Mouse (Mus musculus): ENCODE measurements around the gene Adgrd1.

Adgrd1 gene

DNA sequence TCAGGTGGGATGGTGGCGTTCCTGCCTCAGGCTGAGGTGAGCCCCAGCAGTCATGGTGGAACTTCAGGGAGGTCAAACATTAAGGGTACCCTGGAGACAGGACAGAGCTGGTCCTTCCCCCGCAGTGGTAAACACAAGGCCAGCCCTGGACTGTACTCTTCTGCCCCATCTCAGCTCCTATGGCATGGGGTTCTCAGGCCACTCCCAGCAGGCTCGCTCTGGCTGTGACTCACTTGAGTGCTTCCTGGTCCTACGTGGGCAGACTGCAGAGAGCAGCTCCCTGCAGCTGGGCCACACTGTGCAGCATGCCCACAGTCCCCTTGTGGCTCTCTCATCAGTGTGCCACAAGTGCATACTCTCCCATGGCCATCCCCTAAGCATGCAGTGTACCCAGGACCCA is 112.3 kb downstream of the Adgrd1 start:
- DNase-seq = no peak

DNA sequence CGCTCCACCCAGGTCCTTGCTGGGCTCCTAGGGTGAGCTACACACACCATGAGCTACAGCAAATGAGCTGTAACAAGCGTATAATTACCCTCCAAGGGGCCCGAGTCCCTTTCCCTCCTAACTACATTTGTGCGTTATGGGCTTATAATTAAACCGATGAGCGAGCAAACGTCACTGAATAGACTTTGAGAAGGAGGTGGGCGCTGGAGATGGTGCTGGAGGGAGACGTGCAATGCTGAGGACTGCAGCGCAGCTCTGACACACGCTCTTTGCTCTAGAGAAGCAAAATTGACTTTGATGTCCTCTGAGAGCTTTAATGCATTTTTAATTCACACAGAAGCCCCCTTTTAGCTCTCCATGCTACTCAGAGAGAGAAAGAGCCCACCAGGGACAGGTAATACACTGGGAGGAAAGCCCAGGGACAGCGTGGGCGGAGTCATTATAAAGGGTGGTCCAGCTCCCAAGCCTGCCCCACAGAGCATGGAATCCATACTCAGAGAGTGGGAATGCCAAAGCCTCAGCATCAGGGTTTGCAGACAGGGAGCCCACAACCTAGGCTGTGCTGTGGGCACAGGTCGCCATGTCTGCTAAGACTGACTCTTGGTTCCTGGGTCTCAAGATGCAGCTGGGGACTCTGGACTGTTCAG is 115.0 kb downstream of the Adgrd1 start:
- no peak for DNase-seq

DNA sequence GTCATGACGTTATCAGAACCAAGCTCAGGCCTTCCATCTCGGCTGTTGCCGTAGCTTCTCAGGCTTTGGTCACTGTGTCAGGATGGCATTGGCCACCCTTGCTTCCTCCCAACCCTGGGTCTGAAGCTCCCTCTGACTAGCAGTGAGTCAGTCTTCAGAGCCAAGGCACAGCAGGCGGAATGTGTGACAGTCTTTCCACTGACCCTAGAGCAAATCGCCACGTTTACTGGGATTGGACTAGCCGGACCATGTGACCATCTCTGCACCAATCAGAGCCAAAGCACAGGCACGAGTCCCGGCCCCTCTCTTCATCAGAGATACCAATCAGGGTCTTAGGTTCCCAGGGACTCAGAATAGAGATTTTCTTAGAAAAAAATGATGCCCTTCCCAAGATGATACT is 117.5 kb downstream of the Adgrd1 start:
- DNase-seq = no peak

DNA sequence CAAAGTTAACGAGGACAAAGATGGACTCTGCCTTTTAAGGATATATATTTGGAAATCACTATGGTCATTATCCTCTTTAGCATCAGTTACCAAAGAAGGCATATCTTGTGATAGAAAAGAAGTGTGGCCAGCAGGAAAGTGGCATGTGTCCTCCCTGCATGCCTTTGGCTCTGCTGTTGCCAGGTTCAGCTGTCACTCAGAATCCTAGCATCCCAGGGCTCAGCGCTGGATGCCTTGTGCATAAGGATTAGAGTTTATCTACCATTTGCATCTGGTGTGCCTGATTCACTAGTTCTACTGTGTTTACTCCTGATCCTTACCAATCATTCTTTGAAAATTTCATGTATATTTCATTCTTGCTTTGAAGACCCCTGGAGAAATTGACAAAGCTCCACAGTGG is 119.5 kb downstream of the Adgrd1 start:
- no peak for DNase-seq

DNA sequence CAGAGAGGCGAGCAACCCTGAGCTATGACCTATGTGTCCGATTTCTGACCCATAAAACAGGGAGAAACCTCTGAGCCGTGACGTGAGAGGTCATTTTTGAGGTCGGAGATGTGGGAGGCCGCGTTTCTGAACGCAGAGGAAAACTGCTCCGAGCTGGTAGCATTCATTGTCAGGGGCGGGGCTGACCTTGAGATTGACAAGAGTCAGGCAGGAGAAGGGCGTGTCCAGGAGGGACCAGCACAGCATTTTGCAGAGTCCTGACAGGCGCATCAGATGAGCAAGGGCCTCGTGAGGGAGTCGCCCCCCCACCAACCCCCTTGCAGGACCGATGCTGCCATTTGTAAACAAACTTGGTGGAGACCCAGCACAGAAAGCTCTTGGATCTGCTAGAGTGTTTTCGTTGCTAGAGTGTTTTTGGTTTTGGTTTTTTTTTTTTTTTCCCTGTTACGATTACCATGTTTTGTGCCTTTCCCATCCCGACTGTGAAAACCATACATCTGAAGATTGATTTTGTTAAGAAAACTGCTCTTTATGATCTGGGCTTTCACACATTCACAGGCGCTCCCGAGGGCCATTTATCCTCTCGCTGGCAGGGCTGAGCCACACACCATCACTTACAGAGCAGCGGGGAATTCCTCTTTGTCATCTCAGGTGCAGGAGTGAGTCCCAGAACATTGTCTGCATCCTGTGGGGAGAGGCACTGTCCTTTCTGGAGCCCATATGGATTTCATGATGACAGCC is 121.1 kb downstream of the Adgrd1 start:
- peak; percentile 11 for DNase-seq

DNA sequence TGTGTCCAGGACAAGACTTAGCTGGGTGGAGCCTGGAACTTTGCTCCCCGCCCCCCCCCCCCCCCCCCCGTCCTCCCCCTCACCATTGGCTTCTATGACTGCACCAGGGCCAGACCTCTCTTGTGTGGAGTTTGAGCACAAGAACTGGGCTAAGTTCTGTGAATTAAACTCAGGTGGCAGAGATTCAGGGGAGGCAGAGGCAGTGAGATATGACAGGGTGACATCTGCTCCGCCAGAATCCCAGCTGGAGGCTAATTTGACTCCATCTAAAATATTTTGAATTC is 121.6 kb downstream of the Adgrd1 start:
- no peak for DNase-seq

DNA sequence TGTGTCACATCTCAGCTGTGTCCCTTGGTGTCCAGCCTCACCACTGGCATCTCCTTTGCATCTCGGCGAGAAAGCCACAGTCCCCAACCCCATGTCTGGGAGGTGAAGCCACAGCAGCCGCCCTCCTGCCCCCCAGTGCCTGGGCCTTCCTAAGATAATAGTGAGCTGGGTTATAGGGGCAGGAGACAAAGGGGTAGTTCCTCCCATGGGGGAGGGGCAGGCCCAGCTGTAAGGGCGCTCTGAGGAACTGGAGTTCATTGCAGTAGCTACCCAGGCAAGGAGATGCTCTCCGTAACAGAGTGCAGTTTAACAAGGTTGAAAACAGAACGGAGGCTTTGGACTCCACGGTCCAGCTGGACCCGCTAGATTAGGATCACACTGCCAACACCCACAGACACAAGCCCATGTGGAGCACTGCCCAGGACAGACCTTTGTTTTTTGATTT is 122.0 kb downstream of the Adgrd1 start:
- no peak for DNase-seq

DNA sequence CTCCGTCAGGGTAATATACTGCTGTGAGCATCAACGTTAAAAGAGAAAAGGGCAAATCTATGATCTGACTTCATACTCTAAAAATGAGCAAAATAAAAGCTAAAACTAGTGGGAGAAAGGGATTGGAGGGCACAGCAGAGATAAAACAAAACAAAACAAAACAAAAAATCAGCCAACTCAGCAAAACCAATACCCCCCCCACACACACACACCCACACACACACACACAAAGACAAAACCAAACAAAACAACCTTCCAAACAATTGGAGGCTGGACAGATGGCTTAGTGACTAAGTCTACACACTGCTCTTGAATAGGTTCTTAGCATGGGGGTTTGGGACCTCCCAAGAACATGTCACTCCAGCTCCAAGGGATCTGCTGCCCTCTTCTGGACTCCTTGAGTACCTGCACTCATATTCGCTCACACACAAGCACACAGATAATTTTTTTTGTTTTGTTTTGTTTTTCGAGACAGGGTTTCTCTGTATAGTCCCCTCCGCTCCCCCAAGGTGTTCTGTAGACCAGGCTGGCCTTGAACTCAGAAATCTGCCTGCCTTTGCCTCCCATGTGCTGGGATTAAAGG is 122.7 kb downstream of the Adgrd1 start:
- no peak for DNase-seq

DNA sequence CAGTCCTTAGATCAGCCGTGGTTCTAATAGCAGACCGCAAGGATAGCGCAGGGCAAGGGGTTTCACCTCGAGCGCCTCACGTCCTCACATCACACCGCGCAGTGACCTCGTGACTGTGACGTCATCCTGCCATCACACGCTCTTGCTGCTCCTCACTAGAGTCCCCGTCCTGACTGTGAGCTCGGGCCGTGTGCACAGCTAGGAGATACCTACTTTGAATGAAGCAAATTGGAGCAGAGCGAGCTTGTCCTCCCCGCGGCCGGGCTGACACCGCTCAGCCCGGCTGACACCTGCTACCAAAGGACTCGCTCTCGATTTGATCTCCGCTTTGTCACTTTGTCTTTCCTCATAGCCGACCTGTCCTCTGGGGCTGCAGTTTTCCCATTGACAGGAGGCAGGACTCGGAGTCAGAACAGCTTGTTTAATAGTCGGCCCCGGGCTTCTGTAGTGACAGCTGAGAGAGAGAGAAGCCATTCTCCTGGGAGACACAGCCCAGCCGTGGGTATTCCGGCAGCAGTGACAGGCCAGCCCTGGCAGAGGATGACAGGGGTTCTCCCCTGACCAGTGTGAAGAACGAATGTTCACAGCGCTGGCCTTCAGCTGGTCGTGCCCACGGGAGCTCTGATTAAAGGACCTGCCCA is 129.4 kb downstream of the Adgrd1 start:
- DNase-seq = no peak

DNA sequence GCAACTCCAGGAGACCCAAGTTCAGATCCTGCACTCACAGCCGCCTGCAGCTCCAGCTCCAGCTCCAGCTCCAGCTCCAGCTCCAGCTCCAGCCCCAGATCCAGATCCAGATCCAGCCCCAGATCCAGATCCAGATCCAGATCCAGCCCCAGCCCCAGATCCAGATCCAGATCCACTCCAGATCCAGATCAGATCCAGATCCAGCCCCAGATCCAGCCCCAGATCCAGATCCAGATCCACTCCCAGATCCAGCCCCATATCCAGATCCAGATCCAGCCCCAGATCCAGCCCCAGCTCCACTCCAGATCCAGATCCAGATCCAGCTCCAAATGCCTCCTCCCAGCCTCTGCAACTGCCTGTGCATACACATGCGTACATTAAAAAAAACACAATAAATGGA is 131.6 kb downstream of the Adgrd1 start:
- DNase-seq = no peak

DNA sequence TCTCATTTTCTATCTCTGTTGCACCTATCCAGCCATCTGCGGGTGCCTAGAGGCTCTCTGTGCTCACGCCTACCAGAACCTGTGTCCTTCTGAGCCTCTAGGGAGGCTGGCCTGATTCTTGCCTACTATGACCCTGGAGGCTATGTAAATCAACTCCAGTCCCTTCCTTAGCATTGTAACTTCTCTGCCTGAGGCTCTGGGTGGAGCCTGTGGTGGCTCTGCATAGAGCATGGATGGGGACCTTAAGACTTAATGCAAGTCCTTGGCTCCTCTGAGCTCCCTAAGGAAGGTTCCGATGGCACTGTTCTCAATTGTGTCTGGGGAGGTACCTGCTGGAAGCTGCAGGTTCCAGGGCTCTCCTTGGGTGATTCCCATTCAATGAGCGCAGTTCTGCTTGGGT is 136.8 kb downstream of the Adgrd1 start:
- DNase-seq = no peak

DNA sequence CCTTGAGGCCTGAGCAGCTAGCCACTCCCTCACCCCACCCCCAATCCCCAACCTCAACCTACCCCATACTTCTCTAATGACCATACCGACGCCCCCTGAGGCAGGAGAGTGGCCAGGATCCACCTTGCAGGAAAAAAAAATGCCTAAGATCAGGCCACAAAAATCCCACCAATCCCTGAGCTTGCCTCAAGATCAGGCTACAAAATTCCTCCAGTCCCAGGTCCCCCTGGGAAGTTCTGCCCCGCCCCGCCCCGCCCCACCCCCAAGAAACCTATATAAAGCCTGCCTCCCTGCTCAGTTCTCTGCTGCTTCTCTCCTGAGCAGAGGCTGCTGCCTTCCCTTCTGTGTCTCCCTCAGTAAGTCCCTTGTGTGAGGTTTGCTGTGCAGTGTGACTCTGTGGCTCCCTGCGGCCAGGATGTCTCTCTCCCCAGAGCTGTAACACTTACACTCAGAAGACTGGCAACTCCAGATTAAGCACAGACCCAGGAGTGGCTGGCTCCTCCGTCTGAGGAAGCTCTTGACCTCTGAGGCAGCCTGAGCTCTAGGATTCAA is 137.4 kb downstream of the Adgrd1 start:
- DNase-seq = no peak

DNA sequence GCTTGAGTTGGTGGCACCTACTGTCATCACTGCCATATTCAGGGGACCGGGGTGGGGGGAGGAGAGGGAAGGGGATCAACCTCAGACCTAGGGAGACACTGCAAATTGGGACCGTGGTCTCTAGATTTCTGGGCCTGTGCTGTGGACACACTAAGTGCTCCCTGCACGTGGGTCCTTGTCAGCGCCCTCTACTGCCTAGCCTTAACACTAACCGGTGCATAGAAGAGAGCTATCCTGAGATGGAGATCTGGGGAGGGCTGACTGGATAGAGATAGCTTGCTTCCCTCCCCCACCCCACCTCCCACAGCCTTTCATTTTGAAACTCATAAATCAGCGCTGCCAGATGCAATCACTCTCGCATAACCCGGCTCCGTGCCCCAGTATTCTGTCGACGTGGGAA is 139.8 kb downstream of the Adgrd1 start:
- DNase-seq = no peak

DNA sequence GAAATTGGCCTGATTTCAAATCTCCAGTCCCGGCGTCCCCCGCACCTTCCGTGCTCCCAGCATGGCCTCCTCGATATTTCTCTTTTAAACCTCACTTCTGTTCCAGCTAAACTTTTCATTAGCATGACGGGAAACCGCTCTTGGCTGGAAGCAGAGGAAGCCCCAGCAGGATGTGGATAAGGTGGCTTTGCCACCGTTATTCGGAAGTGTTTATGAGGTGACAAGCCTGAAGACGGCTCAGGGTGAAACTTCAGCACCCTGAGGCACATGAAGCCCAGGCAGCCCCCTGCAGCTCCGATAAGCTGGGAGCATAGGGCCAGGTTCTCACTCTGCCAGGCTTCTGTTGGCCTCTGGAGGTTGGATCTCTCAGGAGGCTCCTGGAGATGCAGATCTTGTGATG is 145.3 kb downstream of the Adgrd1 start:
- DNase-seq = no peak

DNA sequence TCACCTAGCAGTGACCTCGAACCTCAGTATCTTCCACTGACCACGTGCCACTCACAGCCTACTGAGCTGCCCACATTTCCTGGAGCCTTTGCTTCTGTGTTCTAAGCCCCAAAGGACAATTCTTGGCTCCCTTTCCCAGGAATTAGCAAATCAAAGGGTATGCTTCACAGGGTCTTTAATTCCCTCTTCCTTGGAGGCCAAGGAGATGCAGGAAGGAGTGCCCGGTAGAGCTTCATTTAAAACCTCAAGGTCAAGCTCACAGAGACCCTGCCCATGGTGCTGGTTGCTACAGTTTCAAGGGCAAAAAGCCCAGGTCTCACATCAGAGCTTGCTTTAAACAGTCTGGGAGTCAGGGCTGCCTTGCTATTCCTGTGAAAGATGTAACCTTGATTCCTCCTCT is 145.7 kb downstream of the Adgrd1 start:
- DNase-seq = no peak

DNA sequence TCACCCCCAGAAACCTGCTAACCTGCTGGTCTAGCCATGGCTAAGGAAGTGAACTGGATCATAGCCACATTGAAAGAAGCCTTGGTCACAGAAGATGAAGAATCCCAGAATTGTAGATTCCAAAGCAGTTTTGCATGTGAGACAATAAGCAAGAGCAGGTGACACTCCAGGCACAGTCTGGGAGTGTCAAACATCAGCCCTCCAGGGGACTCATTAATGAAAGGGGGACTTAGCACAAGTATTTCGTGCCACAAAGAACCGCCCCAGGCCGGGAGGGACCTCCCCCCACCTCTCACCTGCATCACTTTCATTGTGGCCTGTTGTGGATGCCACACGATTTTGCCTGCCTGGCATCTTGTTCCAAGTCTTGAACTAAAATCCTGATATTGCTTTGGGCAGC is 146.6 kb downstream of the Adgrd1 start:
- DNase-seq = no peak

DNA sequence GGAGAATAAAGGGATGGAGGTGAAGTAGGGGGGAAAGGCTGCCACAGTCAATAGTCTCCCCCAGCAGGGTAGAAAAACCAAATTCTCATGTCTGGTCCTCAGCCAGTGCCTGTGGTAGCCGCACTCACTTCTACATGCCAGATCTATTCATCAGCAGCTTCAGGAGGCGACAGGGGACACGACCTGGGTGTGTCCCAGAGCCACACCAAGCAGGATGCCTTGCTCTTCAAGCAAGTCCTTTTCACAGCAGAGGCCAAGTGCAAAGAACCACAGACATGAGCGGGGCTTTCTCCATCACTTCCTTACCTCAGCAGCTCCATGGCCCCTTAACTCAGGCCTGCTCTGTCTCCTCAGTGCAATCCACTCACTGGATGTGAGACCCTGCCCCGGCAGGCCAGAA is 147.8 kb downstream of the Adgrd1 start:
- DNase-seq = no peak

DNA sequence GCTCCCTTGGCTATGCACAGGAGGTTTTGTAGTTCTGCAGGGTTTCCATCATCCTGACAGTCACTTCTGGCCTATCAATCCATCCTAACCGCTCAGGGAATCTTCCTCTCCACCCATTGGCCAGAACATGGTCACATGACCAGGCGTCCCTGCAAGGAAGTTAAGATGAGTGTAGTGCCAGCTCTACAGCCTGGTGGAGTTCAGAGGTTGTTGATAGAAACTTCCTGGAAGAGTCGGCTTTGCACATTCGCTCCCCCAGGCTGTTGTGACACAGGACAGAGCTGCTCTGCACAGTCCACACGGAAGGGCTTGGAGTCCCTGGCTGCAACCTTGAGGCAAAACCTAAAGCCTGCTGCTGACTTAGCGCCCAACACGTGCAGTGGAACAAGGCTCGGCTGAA is 152.5 kb downstream of the Adgrd1 start:
- DNase-seq = peak; percentile 19
